Comparison of ENCODE assay signal across 22 mouse cellular contexts in genomic region chr3:35353442-35353841, GRCm38 (mm10).
DNase-seq lines count a peak whose midpoint lies in the region; ATAC-seq and TF ChIP-seq lines count a peak whose summit lies in the region.
"Had no signal": no experiment of that assay in that cellular context is flagged by ENCODE, and none has a peak within 500 bp of the region (broad histone marks: within the 10 kb centered on the region; RNA-seq: fewer than 3 reads in every experiment).

No protein-coding gene starts in this region.

- H3K4me3 ChIP-seq in heart, adult 2 months: no peak overlapping the region
- no peak overlapping the region for H3K4me3 ChIP-seq in forebrain, embryonic 13.5 days
- H3K4me3 ChIP-seq in forebrain, embryonic 16.5 days (replicated peaks; ENCODE audit: low read length): no peak overlapping the region
- no peak overlapping the region for H3K4me3 ChIP-seq in hindbrain, postnatal 0 days (ENCODE audit: low read length)
- H3K4me3 ChIP-seq in limb, embryonic 10.5 days: no peak overlapping the region
- H3K4me3 ChIP-seq: heart, embryonic 10.5 days; limb, embryonic 13.5 days; liver, embryonic 12.5 days had no signal

- no peaks in the 10 kb centered on the region for H3K79me2 ChIP-seq in heart, adult 2 months (replicated peaks; ENCODE audit: control insufficient read depth, insufficient read depth, low read length)

- H3K9me3 ChIP-seq in forebrain, embryonic 13.5 days (replicated peaks): no peaks in the 10 kb centered on the region
- H3K9me3 ChIP-seq in forebrain, embryonic 16.5 days (ENCODE audit: control insufficient read depth, low read length): no peaks in the 10 kb centered on the region
- H3K9me3 ChIP-seq in hindbrain, postnatal 0 days (ENCODE audit: low read length): no peaks in the 10 kb centered on the region
- no peaks in the 10 kb centered on the region for H3K9me3 ChIP-seq in limb, embryonic 10.5 days (replicated peaks)
- H3K9me3 ChIP-seq: heart, embryonic 10.5 days; limb, embryonic 13.5 days; liver, embryonic 12.5 days had no signal

- 84% methylated on average over 9 of the region's 9 CpGs for WGBS in heart, adult 2 months
- WGBS in forebrain, embryonic 13.5 days: 89% methylated on average over 9 of the region's 9 CpGs
- 83% methylated on average over 9 of the region's 9 CpGs for WGBS in forebrain, embryonic 16.5 days
- 68% methylated on average over 9 of the region's 9 CpGs for WGBS in hindbrain, postnatal 0 days
- WGBS in limb, embryonic 10.5 days: 82% methylated on average over 9 of the region's 9 CpGs

- TF ChIP-seq EP300 in heart, adult 2 months (IDR thresholded peaks at IDR 0.05; ENCODE audit: insufficient read depth, low read depth, low read length): no peak

- no peak overlapping the region for H3K27ac ChIP-seq in heart, adult 2 months
- peak overlapping the region; percentile 44; the same call in 1 of the 2 replicates for H3K27ac ChIP-seq in forebrain, embryonic 13.5 days
- no peak overlapping the region for H3K27ac ChIP-seq in forebrain, embryonic 16.5 days (ENCODE audit: low read length)
- no peak overlapping the region for H3K27ac ChIP-seq in hindbrain, postnatal 0 days
- H3K27ac ChIP-seq in limb, embryonic 10.5 days: no peak overlapping the region
- H3K27ac ChIP-seq: heart, embryonic 10.5 days; limb, embryonic 13.5 days; liver, embryonic 12.5 days; stomach, postnatal 0 days had no signal

- peak; percentile 46 for ATAC-seq in forebrain, embryonic 13.5 days
- ATAC-seq in forebrain, embryonic 16.5 days: peak; percentile 29; the same call in 1 of the 2 replicates
- 0 out of 2 replicates have a peak, but pooled peaks have one; percentile 22 for ATAC-seq in hindbrain, postnatal 0 days
- ATAC-seq: intestine, embryonic 16.5 days; liver, embryonic 12.5 days had no signal

- no peak for TF ChIP-seq CTCF in heart, adult 2 months (IDR thresholded peaks at IDR 0.05)
- TF ChIP-seq CTCF in hindbrain, postnatal 0 days (IDR thresholded peaks at IDR 0.05; ENCODE audit: low read depth): no peak

- DNase-seq in heart, adult 11 months: peak; percentile 57
- DNase-seq in heart, adult 2 months: no peak
- DNase-seq in hindbrain, postnatal 0 days (ENCODE audit: low spot score): no peak
- DNase-seq in spleen, postnatal 14 days (ENCODE audit: low spot score in 2 of 2): no peak
- no peak for DNase-seq in limb, embryonic 10.5 days (ENCODE audit: low spot score)
- DNase-seq in spleen, postnatal 36 days (ENCODE audit: low spot score in 2 of 2): no peak
- DNase-seq: adrenal gland, postnatal 36 days; cerebellum, adult 11 months; cerebellum, adult 9-11 months; heart, postnatal 4 days; kidney, postnatal 4 days; lung, adult 18-20 months; lung, postnatal 10 days; thymus, adult 2 months; thymus, postnatal 4 days had no signal

- H3K36me3 ChIP-seq in heart, adult 2 months (ENCODE audit: control insufficient read depth, insufficient read depth, low read length): no peaks in the 10 kb centered on the region
- no peaks in the 10 kb centered on the region for H3K36me3 ChIP-seq in forebrain, embryonic 13.5 days (ENCODE audit: poor library complexity, severe bottlenecking)
- H3K36me3 ChIP-seq in forebrain, embryonic 16.5 days (ENCODE audit: control insufficient read depth, insufficient read depth): no peaks in the 10 kb centered on the region
- no peaks in the 10 kb centered on the region for H3K36me3 ChIP-seq in hindbrain, postnatal 0 days (ENCODE audit: insufficient read depth, low read length)
- H3K36me3 ChIP-seq in limb, embryonic 10.5 days: no peaks in the 10 kb centered on the region
- H3K36me3 ChIP-seq: heart, embryonic 10.5 days; limb, embryonic 13.5 days; liver, embryonic 12.5 days had no signal

- intact Hi-C loops in heart, adult 2 months (cut with DNase I): no loop called here

- no peaks in the 10 kb centered on the region for H3K4me1 ChIP-seq in heart, adult 2 months (ENCODE audit: control insufficient read depth, insufficient read depth, low read length)
- H3K4me1 ChIP-seq in forebrain, embryonic 13.5 days: peaks cover 26% of the 10 kb centered on the region
- H3K4me1 ChIP-seq in forebrain, embryonic 16.5 days (replicated peaks; ENCODE audit: control insufficient read depth, insufficient read depth, low read length): peaks cover 12% of the 10 kb centered on the region
- peaks cover 4% of the 10 kb centered on the region for H3K4me1 ChIP-seq in hindbrain, postnatal 0 days (ENCODE audit: insufficient read depth, low read length)
- peaks cover 58% of the 10 kb centered on the region for H3K4me1 ChIP-seq in limb, embryonic 10.5 days
- H3K4me1 ChIP-seq: heart, embryonic 10.5 days; liver, embryonic 12.5 days had no signal

- H3K4me2 ChIP-seq in forebrain, embryonic 13.5 days: no peak overlapping the region
- H3K4me2 ChIP-seq in forebrain, embryonic 16.5 days (ENCODE audit: low read length): no peak overlapping the region
- H3K4me2 ChIP-seq in hindbrain, postnatal 0 days (ENCODE audit: low read depth, low read length): no peak overlapping the region
- H3K4me2 ChIP-seq: limb, embryonic 13.5 days; liver, embryonic 12.5 days had no signal

- no peak for TF ChIP-seq POLR2A in heart, adult 2 months (IDR thresholded peaks at IDR 0.05; ENCODE audit: insufficient read depth, low read depth, low read length)

- H3K9ac ChIP-seq in heart, adult 2 months (ENCODE audit: low read depth, low read length): no peak overlapping the region
- H3K9ac ChIP-seq in forebrain, embryonic 13.5 days: no peak overlapping the region
- no peak overlapping the region for H3K9ac ChIP-seq in forebrain, embryonic 16.5 days (replicated peaks; ENCODE audit: low read depth, low read length)
- H3K9ac ChIP-seq in hindbrain, postnatal 0 days (replicated peaks; ENCODE audit: low read length): no peak overlapping the region
- H3K9ac ChIP-seq: limb, embryonic 13.5 days; liver, embryonic 12.5 days had no signal

- H3K27me3 ChIP-seq in heart, adult 2 months (ENCODE audit: control insufficient read depth, insufficient read depth, low read length): no peaks in the 10 kb centered on the region
- no peaks in the 10 kb centered on the region for H3K27me3 ChIP-seq in forebrain, embryonic 13.5 days
- H3K27me3 ChIP-seq in forebrain, embryonic 16.5 days (replicated peaks; ENCODE audit: control insufficient read depth, insufficient read depth, low read length): no peaks in the 10 kb centered on the region
- no peaks in the 10 kb centered on the region for H3K27me3 ChIP-seq in hindbrain, postnatal 0 days (ENCODE audit: insufficient read depth, low read length)
- no peaks in the 10 kb centered on the region for H3K27me3 ChIP-seq in limb, embryonic 10.5 days (ENCODE audit: low read depth, poor library complexity, severe bottlenecking)
- H3K27me3 ChIP-seq: liver, embryonic 12.5 days had no signal
